Mouse (Mus musculus) lung, postnatal 0 days (tissue): ENCODE results near the gene Prss42.

Experiments used
- CTCF ChIP-seq: IDR thresholded peaks from 2 replicates; pipeline ENCODE4 v1.5.1; 2016; ENCODE audit warnings: antibody characterized with exemption, mild to moderate bottlenecking
- EP300 ChIP-seq: IDR thresholded peaks from 2 replicates; pipeline ENCODE4 v1.6.1; 2016; ENCODE audit warnings: antibody characterized with exemption, mild to moderate bottlenecking, control low read depth

DNA sequence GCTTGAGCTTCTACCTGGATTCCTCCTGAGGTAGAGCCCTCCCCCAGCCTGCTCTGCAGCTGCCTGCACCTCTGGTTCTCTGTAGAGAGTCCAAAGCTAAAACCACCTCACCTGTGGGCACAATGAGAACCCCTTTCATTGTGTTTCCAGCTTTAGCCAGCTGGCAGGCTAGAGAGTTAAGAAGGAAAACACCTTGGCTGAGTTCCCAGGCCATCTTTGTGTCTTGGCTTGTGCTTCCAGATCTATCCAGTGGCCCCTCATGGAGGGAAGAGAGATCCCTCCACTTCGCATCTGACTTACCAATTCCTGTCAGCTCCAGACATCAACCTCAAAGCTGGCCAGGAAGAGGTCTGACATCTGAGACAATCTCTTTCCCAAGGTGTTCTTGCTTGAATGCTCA lies 19.9 kb upstream of the Prss42 start:
- no peak for TF ChIP-seq CTCF
- no peak for TF ChIP-seq EP300
